Mouse (Mus musculus) 3T3-L1 (cell line): ENCODE measurements around the gene Pim1.

Experiments
- DNase-seq: peaks from one replicate; pipeline ENCODE4 v3.0.0-alpha.2; 2015; ENCODE audit warnings: low read depth, low spot score

The Pim1 gene

DNA sequence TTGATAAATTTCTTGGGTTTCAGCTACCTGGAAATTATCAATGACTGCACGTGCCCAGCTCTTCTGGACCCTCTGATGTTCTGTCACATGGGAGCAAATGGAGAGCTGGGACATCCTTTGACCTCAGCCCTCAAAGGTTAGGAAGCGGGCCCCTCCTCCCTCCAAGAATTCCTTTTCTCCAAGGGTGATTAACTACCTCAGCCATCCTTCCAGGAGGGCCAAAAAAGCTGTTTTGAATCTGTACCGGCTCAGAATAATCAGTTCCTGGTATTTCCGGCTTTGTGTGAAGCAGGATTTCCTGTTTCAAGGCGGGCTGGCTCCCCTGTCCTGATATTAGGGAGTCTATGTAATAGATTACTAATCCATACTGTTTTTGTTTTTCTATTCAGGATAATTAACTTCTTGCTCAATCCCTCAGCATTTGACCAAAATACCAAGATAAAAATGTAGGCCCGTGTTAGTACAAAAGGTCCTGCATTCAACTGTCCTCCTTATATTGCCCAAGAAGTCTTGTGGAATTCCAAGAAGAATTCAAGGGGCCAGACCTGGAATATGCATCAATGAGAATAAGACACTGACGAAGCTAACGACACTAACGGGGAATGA lies 25.0 kb upstream of the Pim1 start:
- DNase-seq, result no peak

DNA sequence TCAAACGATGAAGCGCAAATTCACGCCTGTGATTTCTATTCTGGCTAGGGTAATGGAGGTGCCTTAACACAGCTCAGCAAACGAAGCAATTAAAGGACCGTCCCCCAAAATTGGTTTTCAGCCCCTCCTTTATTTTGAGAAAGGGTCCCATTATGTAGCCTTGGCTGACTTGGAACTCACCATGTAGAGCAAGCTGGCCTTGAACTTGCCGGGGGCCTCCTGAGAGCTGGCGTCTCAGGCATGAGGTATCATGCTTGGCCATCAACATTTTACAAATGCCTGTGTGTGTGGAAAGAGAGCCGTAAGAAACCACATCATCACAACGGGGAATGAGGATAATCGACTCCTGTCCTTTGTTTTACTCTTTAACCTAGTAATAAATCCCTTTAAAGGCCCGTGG lies 23.5 kb upstream of the Pim1 start:
- no peak for DNase-seq

- no peak for DNase-seq
Observed at GRCm38 (mm10) chr17:29473466-29473865, 17.1 kb upstream of the Pim1 start.

DNA sequence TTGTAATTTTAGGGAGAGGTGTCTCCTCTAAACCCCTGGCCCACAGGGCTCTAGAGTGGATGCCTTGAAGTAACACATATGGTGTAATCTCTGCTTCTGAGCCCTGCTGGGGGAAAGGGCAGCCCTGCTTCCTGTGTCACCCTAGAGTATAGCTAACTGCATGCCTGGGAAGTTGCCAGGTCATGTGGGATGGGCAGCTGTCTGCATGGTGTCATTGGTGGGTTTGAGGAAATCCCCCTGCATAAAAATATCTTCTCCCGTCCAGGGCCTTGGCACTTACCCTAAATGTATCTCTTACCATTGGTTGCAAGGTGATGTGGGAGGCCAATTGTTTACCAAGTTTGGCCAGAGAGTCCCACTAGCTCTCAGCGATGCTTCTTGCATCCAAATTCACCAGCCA lies 16.5 kb upstream of the Pim1 start:
- no peak for DNase-seq

GRCm38 (mm10) chr17:29475142-29475541 lies 15.4 kb upstream of the Pim1 start:
- DNase-seq, result peak; percentile 70

GRCm38 (mm10) chr17:29476461-29476860 lies 14.1 kb upstream of the Pim1 start:
- no peak for DNase-seq

- DNase-seq, result no peak
Observed at GRCm38 (mm10) chr17:29477357-29477756, 13.2 kb upstream of the Pim1 start.

GRCm38 (mm10) chr17:29478271-29478670 lies 12.3 kb upstream of the Pim1 start:
- peak; percentile 37 for DNase-seq

DNA sequence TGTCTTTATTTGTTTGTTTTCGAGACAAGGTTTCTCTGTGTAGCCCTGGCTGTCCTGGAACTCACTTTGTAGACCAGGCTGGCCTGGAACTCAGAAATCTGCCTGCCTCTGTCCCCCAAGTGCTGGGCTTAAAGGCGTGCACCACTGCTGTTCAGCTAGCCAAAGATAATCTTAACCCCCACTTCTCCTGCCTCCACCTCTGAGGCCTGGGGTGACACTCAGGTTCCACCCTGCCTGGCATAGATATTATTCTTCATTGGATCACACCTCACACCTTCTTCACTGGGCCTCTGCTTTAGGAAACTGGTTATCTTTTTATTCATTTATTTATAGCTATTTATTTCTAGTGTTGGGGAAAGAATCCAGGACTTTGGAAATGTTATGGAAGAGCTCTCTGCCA lies 10.3 kb upstream of the Pim1 start:
- no peak for DNase-seq

DNA sequence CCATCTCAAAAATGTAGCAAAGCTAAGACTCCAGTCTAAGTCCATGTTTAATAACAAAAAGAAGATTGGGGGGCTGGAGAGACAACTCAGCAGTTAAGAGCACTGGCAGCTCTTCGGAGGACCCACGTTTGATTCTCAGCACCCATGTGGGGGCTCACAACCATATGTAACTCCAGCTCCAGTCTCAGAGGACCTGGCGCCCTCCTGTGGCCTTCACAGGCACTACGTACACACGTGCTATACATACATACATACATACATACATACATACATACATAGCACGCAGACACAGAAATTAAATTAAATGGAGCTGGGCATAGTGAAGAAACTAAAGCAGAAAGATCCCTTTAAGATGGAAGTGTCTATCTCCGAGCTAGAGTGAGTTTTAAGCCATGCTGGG lies 7.9 kb upstream of the Pim1 start:
- DNase-seq, result no peak

DNA sequence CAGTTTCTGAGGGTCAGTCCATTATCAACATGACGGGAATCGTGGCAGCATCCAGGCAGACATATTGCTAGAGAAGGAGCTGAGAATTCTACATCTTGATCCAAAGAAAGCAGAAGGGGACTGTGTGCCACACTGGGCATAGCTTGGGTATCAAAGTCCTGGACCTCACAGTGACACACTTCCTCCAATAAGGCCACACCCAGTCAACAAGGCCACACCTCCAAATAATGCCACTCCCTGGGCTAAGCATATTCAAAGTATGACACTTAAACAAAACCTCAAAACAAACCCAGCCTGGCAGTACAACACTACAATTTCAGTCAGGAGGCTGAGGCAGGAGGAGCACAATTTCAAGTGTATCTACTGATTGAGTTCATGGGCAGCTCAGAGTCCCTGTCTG lies 7.3 kb upstream of the Pim1 start:
- DNase-seq, result no peak

DNA sequence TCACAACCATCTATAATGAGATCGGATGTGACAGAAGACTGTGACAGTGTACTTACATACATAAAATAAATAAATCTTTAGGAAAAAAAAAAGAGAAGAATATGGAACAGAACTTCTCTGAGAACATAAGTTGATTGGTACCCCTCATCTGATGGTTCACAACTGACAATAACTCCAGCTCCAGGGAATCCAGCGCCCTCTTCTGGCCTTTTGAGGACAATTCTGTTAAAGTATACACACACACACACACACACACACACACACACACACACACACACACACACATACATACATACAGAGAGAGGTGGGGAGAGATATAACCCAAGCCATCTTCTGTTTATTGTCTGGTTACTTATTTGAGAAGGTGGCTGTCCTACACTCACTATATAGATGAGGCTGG lies 6.1 kb upstream of the Pim1 start:
- no peak for DNase-seq

DNA sequence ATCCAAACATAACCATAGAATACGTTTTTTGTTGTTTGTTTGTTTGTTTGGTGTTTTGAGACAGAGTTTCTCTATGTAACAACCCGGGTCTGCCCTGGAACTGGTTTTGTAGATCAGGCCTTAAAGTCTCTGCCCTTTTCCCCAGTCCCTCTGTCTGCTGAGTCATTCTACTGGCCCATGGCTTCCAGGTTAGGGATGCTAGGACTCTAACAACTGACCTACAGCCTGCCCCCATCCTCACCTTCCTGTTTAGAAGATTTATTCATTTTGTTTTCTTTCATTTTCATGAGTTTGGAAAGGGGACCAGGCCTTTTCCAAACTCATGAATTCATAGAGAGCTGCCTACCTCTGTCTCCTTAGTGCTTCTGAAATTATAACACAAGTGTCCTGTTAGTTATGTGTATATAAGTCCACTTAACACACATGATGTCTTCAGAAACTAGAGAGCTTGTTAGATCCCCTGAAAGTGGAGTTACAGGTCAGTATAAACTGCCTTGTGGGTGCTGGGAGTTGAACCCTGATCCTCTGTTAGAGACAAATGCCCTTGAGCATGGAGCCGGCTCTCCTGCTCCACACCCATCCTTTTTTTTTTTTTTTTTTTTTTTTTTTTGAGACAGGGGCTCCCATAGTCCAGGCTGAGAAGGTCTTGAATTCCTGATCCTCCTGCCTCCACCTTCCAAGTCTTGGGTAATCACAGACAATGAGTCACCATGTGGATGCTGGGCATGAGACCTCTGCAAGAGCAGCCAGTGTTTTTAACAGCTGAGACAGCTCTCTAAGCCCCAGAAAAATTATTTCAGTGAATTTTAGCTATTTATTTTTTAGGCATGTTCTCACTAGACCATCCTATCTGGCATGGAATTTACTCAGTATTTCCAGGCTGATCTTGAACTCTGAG lies 5.0 kb upstream of the Pim1 start:
- peak; percentile 91 for DNase-seq

- DNase-seq, result no peak
Observed at GRCm38 (mm10) chr17:29488257-29488977, 2.1 kb upstream of the Pim1 start.

DNA sequence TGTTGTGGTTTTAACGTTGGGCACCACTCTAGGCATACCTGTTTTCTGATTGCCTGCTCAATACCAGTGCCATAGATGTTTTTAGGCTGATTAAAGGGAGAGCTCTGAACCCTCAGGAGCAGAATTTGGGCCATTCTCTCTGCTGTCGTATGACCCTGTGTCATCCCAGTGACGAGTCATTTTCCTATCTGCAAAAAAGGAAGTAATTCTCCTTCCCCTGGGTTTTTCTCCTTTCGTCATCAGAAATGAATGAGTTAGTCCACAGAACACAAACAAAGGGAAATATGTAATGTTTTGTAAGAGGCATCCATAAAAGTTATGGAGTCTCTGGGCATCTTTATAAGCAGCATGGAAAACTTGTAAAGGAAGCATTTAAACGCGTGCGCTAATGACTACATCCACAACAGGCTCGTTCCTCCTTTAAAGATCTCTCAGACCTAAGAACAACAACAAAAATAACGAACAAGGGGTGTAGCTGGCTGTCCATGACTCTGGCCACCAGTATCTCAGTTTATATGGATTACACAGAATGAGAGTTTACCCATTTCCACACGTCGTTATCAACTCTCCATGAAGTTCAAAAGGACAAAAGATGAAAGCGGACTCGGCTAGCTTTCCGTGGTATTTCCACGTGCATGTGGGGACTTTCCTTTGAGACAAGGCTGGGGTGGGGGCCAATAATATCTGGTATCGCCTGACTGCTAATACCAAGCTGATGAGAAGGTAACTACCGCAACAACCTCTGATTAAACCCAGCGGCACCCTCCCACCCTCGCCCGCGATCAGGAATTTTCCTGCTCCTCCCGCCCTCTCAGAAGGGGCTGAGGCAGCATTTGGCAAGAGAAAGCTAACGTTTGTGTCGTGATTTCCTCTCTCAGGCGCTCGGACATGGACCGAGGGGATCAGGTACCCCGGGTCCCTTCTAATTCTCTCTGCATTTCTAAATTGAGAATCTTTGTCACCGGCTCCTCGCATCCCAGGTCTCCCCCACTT lies 1.3 kb upstream of the Pim1 start:
- peak; percentile 72 for DNase-seq

DNA sequence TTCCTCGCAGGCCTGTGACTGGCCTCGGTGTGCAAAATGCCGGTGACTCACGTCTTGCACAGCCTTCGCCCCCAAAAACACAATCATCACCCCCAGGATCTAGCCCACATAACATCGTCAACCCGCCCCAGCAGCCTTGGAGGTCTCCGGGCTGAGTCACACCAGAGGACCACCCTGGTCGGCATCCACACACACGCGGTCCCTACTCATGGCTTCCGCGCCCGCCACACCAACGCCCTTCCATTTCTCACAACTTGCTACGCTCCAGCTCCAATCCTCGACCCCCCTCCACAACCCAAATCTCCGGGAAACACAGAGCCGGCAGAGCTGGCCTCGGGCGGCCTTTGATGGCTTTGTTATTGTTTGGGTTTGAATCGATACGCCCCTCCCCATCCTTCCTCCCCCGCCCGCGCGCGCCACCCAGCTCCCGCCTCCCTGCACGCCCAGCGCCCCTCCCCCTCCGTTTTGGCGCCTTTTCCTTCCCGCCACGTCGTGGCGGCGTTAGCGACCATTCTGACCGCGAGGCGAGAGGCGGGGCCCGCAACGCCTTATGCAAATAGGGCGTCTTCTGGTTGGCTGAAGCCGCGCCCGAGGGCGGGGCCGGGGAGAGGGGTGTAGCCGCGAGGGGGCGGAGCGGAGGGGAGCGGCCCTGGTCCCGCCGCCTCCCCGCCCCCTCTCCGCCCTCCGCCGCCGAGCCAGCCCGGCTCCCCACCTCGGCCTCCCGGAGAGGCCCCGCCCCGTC lies 411 bp upstream of the Pim1 start:
- peak; percentile 97 for DNase-seq

DNA sequence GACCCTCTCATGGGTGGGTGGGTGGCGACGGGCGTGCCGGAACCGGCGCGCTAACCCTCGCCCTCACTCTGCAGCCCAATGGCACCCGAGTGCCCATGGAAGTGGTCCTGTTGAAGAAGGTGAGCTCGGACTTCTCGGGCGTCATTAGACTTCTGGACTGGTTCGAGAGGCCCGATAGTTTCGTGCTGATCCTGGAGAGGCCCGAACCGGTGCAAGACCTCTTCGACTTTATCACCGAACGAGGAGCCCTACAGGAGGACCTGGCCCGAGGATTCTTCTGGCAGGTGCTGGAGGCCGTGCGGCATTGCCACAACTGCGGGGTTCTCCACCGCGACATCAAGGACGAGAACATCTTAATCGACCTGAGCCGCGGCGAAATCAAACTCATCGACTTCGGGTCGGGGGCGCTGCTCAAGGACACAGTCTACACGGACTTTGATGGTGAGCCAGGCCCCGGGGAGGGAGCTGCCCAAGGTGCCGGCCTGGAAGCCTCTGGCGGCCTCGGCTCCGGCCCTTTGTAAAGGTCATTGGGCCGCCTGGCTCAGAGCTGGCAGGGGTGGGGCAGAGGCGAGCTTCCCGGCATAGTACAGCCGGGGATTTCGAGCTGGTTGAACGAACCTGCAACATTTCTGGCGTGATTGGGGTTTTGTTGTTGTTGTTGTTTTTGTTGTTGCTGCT lies 1.2 kb downstream of the Pim1 start:
- DNase-seq, result peak; percentile 52

- DNase-seq, result peak; percentile 87
Observed at GRCm38 (mm10) chr17:29492269-29493191, 2.0 kb downstream of the Pim1 start.

DNA sequence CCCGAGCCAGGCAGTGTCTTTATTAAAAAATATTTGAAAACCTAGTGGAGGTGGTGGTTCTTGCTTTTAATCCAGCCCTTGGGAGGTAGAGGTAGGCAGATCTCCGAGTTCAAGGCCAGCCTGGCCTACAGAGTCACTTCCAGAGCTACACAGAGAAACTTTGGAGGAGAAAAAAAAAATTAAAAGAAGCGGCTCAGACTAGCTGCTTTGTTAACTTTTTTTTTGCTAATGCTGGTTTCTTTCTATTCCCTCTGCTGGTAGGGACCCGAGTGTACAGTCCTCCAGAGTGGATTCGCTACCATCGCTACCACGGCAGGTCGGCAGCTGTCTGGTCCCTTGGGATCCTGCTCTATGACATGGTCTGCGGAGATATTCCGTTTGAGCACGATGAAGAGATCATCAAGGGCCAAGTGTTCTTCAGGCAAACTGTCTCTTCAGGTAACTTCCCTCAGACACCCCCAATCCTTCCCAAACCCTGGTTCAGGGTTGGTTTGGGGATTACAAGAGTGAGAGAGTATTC lies 3.0 kb downstream of the Pim1 start:
- DNase-seq, result no peak
